In genomic region chr14:27810790-27811189, GRCm38 (mm10) we compare ENCODE assay signal across 12 mouse cellular contexts.
A peak's percentile ranks its signal among the peaks of the same experiment; 100 is the strongest.
DNase-seq lines count a peak whose midpoint lies in the region; ATAC-seq and TF ChIP-seq lines count a peak whose summit lies in the region.
"Had no signal": no experiment of that assay in that cellular context is flagged by ENCODE, and none has a peak within 500 bp of the region (broad histone marks: within the 10 kb centered on the region; RNA-seq: fewer than 3 reads in every experiment).

No protein-coding gene starts in this region.

- no peak for TF ChIP-seq CTCF in layer of hippocampus, adult 2 months (conservative IDR thresholded peaks at IDR 0.05)

- H3K36me3 ChIP-seq in hindbrain, embryonic 16.5 days (ENCODE audit: control insufficient read depth, insufficient read depth, low read length): no peaks in the 10 kb centered on the region
- H3K36me3 ChIP-seq: midbrain, embryonic 12.5 days had no signal

- H3K9me3 ChIP-seq in hindbrain, embryonic 16.5 days (ENCODE audit: control insufficient read depth, low read length): no peaks in the 10 kb centered on the region
- H3K9me3 ChIP-seq: midbrain, embryonic 12.5 days had no signal

- H3K4me2 ChIP-seq in hindbrain, embryonic 16.5 days (ENCODE audit: low read length): no peak overlapping the region
- H3K4me2 ChIP-seq: midbrain, embryonic 12.5 days had no signal

- no peak overlapping the region for H3K9ac ChIP-seq in hindbrain, embryonic 16.5 days (ENCODE audit: low read depth, low read length)
- H3K9ac ChIP-seq: midbrain, embryonic 12.5 days had no signal

- no peak overlapping the region for H3K4me3 ChIP-seq in layer of hippocampus, adult 2 months
- no peak overlapping the region for H3K4me3 ChIP-seq in hindbrain, embryonic 16.5 days (ENCODE audit: low read length)
- H3K4me3 ChIP-seq: midbrain, embryonic 12.5 days had no signal

- peak overlapping the region; percentile 87 for H3K27ac ChIP-seq in layer of hippocampus, adult 2 months
- no peak overlapping the region for H3K27ac ChIP-seq in hindbrain, embryonic 16.5 days (ENCODE audit: low read depth, low read length)
- H3K27ac ChIP-seq: midbrain, embryonic 12.5 days had no signal

- DNase-seq in layer of hippocampus, adult 2 months (ENCODE audit: low spot score in 2 of 2): peak; percentile 43 to 58
- no peak for DNase-seq in layer of hippocampus, adult 9-10 months (ENCODE audit: low spot score)
- DNase-seq in MN1 (ENCODE audit: low spot score): peak; percentile 49
- peak; percentile 31 for DNase-seq in adrenal gland, postnatal 14 days
- no peak for DNase-seq in yolk sac, embryonic 10.5 days (ENCODE audit: low spot score)
- no peak for DNase-seq in urinary bladder, postnatal 10 days (ENCODE audit: low spot score)
- DNase-seq: cerebellum, adult 8-10 months; gastrocnemius, postnatal 14 days; kidney, adult 18-20 months had no signal

- H3K27me3 ChIP-seq in hindbrain, embryonic 16.5 days (replicated peaks; ENCODE audit: control insufficient read depth, insufficient read depth, low read length): no peaks in the 10 kb centered on the region

- WGBS in hindbrain, embryonic 16.5 days: 19% methylated on average over 7 of the region's 7 CpGs

- no peaks in the 10 kb centered on the region for H3K4me1 ChIP-seq in hindbrain, embryonic 16.5 days (ENCODE audit: control insufficient read depth, insufficient read depth, low read depth, low read length)
- H3K4me1 ChIP-seq: midbrain, embryonic 12.5 days had no signal

- ATAC-seq in hindbrain, embryonic 16.5 days: peak; percentile 60; the same call in 1 of the 2 replicates
- ATAC-seq in inflammation-experienced regulatory T-cells, adult 6 months: no peak

Comparison
In these comparisons a context has a peak if more than half of its experiments do, and no peak if none do; other contexts are left out.
1. DNase-seq: peak in layer of hippocampus, adult 2 months (2 of 2), MN1 (single experiment) and adrenal gland, postnatal 14 days (single experiment); none in layer of hippocampus, adult 9-10 months (single experiment), yolk sac, embryonic 10.5 days (single experiment) and urinary bladder, postnatal 10 days (single experiment).